Mouse (Mus musculus) heart, adult 2 months (tissue): ENCODE measurements around the gene Eps8l3. TPM values are rescaled to one million over a fixed set of nuclear protein-coding genes. Genes with fewer than 3 reads are reported as not detected.

Experiments
- DNase-seq, 2 experiments: peaks; one replicate each; pipeline ENCODE4 v3.0.0; 2021
- H3K27ac ChIP-seq: fragments of 200-600 bp; 2 replicates; pipeline ENCODE4 v1.8.1; 2022
- H3K27me3 ChIP-seq: fragments of 200-500 bp; 2 replicates; pipeline ENCODE4 v1.6.1; 2012; ENCODE audit warnings: mild to moderate bottlenecking, low read length, inconsistent platforms, mixed read lengths; ENCODE audit not compliant: control insufficient read depth, insufficient read depth
- H3K36me3 ChIP-seq: fragments of 200-500 bp; 2 replicates; pipeline ENCODE4 v1.6.1; 2012; ENCODE audit warnings: low read length, inconsistent platforms; ENCODE audit not compliant: control insufficient read depth, insufficient read depth
- H3K4me1 ChIP-seq: fragments of 200-500 bp; 2 replicates; pipeline ENCODE4 v1.6.1; 2011; ENCODE audit warnings: low read length; ENCODE audit not compliant: control insufficient read depth, insufficient read depth
- H3K4me3 ChIP-seq: fragments of 200-600 bp; 2 replicates; pipeline ENCODE4 v1.8.1; 2022
- H3K79me2 ChIP-seq: fragments of 200-500 bp; replicated peaks from 2 replicates; pipeline ENCODE4 v1.6.1; 2012; ENCODE audit warnings: mild to moderate bottlenecking, inconsistent platforms, low read length, moderate library complexity, mixed read lengths; ENCODE audit not compliant: control insufficient read depth, insufficient read depth
- H3K9ac ChIP-seq: fragments of 200-500 bp; 2 replicates; pipeline ENCODE4 v1.6.1; 2012; ENCODE audit warnings: low read depth, mild to moderate bottlenecking, control low read depth, inconsistent platforms, low read length, mixed read lengths
- CTCF ChIP-seq: fragments of 200-600 bp; IDR thresholded peaks from 2 replicates; pipeline ENCODE4 v1.8.1; 2022; ENCODE audit warnings: antibody characterized with exemption, mild to moderate bottlenecking, moderate library complexity
- EP300 ChIP-seq: fragments of 200-500 bp; IDR thresholded peaks from 2 replicates; pipeline ENCODE4 v1.6.1; 2011; ENCODE audit warnings: low read depth, low read length, control low read depth; ENCODE audit not compliant: insufficient read depth
- POLR2A ChIP-seq: fragments of 200-500 bp; IDR thresholded peaks from 2 replicates; pipeline ENCODE4 v1.6.1; 2011; ENCODE audit warnings: mild to moderate bottlenecking, low read depth, low read length, control low read depth; ENCODE audit not compliant: insufficient read depth
- WGBS: fragments of 180-500 bp; shearing (Covaris S2); methylation state at CpG from one replicate; pipeline ENCODE4 v1.1.7; 2018; 5-methylcytosine and 5-hydroxymethylcytosine counted together
- intact Hi-C: fragments of 180-260 bp; cut with DNase I; formaldehyde crosslinking; loops from one replicate; pipeline ENCODE4 v1.15.1; 2025
- polyA plus RNA-seq: library from polyadenylated mRNA; depleted of rRNA; stranded (reverse); fragments of >200 nt; gene quantifications from 2 replicates; pipeline ENCODE4 v1.2.3, GENCODE M21; 2012
- total RNA-seq, 2 experiments: library from RNA; stranded (reverse); gene quantifications; 2 replicates each; pipeline ENCODE4 v1.2.3; 2021

The Eps8l3 gene
- total and polyA plus RNA-seq, 3 experiments = not detected

- TF ChIP-seq POLR2A (no peak), EP300 (no peak), CTCF (no peak)
- intact Hi-C loops = no loop called here
- H3K27ac ChIP-seq = no peak overlapping the region
Observed at GRCm38 (mm10) chr3:107848126-107848525, 28.9 kb upstream of the Eps8l3 start.

DNA sequence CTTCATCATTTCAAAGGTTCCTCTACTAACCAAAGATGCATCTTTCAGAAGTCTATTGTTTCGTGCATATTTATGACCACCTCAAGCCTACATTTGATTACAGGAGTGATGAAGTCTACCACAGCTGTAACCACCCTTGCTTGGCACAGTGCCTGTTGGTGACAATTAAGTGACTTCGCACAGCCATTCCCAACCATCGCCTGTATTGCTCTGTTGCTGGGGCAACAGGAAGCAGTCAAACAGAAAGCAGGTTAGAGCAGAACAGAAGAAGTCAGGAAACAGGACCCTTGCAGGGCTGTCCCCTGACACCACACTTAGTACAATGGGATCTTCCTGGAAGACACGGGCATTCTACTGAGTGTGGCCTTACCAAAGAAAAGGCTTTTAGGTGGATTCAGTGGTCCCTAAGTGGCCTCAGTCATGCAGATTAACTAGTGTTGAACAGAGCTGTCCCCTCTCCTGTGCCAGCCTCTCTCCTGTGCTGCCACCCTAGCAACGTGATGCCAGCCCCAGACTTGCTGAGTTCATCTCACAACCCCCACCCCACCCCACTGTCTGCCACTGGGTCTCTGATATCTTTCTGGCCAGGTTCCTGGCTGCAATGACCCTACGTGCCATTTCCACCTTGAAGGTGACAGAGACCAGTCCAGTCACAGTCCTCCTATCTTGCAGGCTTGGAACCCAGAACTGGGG is 27.9 kb upstream of the Eps8l3 start:
- TF ChIP-seq EP300 = 0 out of 2 replicates have a peak, but pooled peaks have one; percentile 23
- no peak for TF ChIP-seq CTCF
- intact Hi-C loops = no loop called here
- no peak overlapping the region for H3K9ac ChIP-seq
- H3K27me3 ChIP-seq = no peaks in the 10 kb centered on the region
- H3K36me3 ChIP-seq = no peaks in the 10 kb centered on the region
- peak overlapping the region; percentile 44; the same call in 1 of the 2 replicates for H3K27ac ChIP-seq
- DNase-seq = peak in 1 of 2 experiments; percentile 56
- 42% methylated on average over 6 of the region's 6 CpGs for WGBS
- no peaks in the 10 kb centered on the region for H3K79me2 ChIP-seq
- H3K4me3 ChIP-seq = no peak overlapping the region
- H3K4me1 ChIP-seq = peaks cover 19% of the 10 kb centered on the region

More at GRCm38 (mm10) chr3:107848126-107848525, 28.9 kb upstream of the Eps8l3 start:
- no peaks in the 10 kb centered on the region for H3K27me3 ChIP-seq
- H3K4me3 ChIP-seq = no peak overlapping the region
- H3K36me3 ChIP-seq = no peaks in the 10 kb centered on the region
- no peak overlapping the region for H3K9ac ChIP-seq
- 74% methylated on average over 4 of the region's 4 CpGs for WGBS
- peaks cover 19% of the 10 kb centered on the region for H3K4me1 ChIP-seq
- H3K79me2 ChIP-seq = no peaks in the 10 kb centered on the region
- DNase-seq = no peak

DNA sequence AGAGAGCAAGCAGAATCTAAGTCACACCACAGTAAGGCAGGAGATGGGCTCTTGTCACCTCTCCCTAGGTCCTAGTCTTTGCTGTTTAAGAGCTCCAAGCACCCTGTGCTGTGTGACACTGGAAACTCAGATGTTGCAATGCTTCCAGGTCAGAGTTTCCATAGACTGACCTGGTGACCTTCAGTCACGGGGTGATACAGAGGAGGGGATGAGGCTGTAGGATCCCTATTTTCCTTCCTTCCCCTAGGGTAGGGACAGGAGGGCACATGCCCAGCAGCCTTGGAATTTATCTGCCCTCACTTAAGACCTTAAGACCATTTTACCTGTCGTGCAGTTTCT is 27.4 kb upstream of the Eps8l3 start:
- TF ChIP-seq CTCF (no peak), EP300 (no peak), POLR2A (no peak)
- peaks cover 16% of the 10 kb centered on the region for H3K4me1 ChIP-seq
- H3K27ac ChIP-seq = peak overlapping the region; percentile 44
- H3K79me2 ChIP-seq = no peaks in the 10 kb centered on the region
- intact Hi-C loops = no loop called here
- no peaks in the 10 kb centered on the region for H3K36me3 ChIP-seq
- H3K27me3 ChIP-seq = no peaks in the 10 kb centered on the region
- H3K4me3 ChIP-seq = no peak overlapping the region
- 73% methylated on average over 2 of the region's 2 CpGs for WGBS
- DNase-seq = no peak
- H3K9ac ChIP-seq = no peak overlapping the region

- Histone ChIP-seq H3K27me3 (no peaks in the 10 kb centered on the region), H3K4me1 (peaks cover 16% of the 10 kb centered on the region), H3K27ac (peak overlapping the region; percentile 44), H3K9ac (peak overlapping the region; percentile 14; the same call in 1 of the 2 replicates), H3K79me2 (no peaks in the 10 kb centered on the region), H3K4me3 (no peak overlapping the region), H3K36me3 (no peaks in the 10 kb centered on the region)
- WGBS = 15% methylated on average over 12 of the region's 12 CpGs
- TF ChIP-seq POLR2A (no peak), CTCF (no peak), EP300 (no peak)
- peak; percentile 74 to 81 for DNase-seq
- intact Hi-C loops = no loop called here
Observed at GRCm38 (mm10) chr3:107850418-107851031, 26.5 kb upstream of the Eps8l3 start.

DNA sequence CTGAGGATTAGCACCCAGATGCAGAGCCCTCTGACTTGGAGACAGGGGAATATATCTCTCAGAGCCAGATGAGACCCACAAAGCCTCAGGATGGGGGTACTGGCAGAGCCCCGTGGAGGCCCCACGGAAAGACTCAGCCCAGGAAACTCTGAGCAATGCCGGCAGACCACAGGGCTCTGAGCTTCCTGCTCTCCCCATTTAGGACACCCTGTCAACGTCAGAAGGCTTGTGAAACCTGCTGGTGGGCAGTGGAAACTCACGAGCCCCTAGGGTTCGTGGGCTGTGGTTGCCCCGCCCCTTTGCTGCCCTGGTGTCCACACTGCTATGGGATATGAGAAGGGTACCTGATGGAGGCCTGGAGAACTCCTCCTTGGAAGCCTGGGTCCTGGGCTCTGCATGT is 24.2 kb upstream of the Eps8l3 start:
- intact Hi-C loops = no loop called here
- TF ChIP-seq CTCF (no peak), POLR2A (no peak), EP300 (no peak)
- Histone ChIP-seq H3K4me3 (no peak overlapping the region), H3K4me1 (peaks cover 16% of the 10 kb centered on the region), H3K27ac (no peak overlapping the region), H3K79me2 (no peaks in the 10 kb centered on the region), H3K9ac (no peak overlapping the region), H3K36me3 (no peaks in the 10 kb centered on the region), H3K27me3 (no peaks in the 10 kb centered on the region)
- DNase-seq = no peak
- 50% methylated on average over 7 of the region's 7 CpGs for whole genome bisulfite sequencing
